Mouse (Mus musculus) hindbrain, embryonic 13.5 days (tissue): ENCODE measurements around the gene Art4. TPM values are rescaled to one million over a fixed set of nuclear protein-coding genes. Genes with fewer than 3 reads are reported as not detected.

ENCODE experiments used
- ATAC-seq: fragments of 200-750 bp; cut with Nextera tagmentation; 2 replicates; pipeline ENCODE4 v1.8.0; 2017; ENCODE audit warnings: moderate TSS enrichment; ENCODE audit not compliant: low FRiP score
- H3K27ac ChIP-seq: fragments of 300-500 bp; sonication (generic); 2 replicates; pipeline ENCODE4 v1.5.1; 2015; ENCODE audit warnings: inconsistent platforms, mild to moderate bottlenecking, moderate library complexity
- H3K27me3 ChIP-seq: fragments of 300-500 bp; sonication (generic); 2 replicates; pipeline ENCODE4 v1.6.1; 2015; ENCODE audit warnings: mild to moderate bottlenecking, inconsistent platforms
- H3K36me3 ChIP-seq: fragments of 300-500 bp; sonication (generic); 2 replicates; pipeline ENCODE4 v1.6.1; 2015; ENCODE audit warnings: mild to moderate bottlenecking, inconsistent platforms
- H3K4me1 ChIP-seq: fragments of 300-500 bp; sonication (generic); replicated peaks from 2 replicates; pipeline ENCODE4 v1.6.1; 2015; ENCODE audit warnings: inconsistent platforms
- H3K4me2 ChIP-seq: fragments of 300-500 bp; sonication (generic); 2 replicates; pipeline ENCODE4 v1.6.1; 2015; ENCODE audit warnings: inconsistent platforms, mild to moderate bottlenecking, moderate library complexity
- H3K4me3 ChIP-seq: fragments of 300-500 bp; sonication (generic); 2 replicates; pipeline ENCODE4 v1.5.1; 2015; ENCODE audit warnings: mild to moderate bottlenecking, inconsistent platforms
- H3K9ac ChIP-seq: fragments of 300-500 bp; sonication (generic); 2 replicates; pipeline ENCODE4 v1.6.1; 2015; ENCODE audit warnings: mild to moderate bottlenecking, inconsistent platforms
- H3K9me3 ChIP-seq: fragments of 300-500 bp; sonication (generic); 2 replicates; pipeline ENCODE4 v1.6.1; 2016; ENCODE audit warnings: inconsistent platforms
- WGBS: fragments of 180-500 bp; shearing (Covaris S2); methylation state at CpG from one replicate; pipeline ENCODE4 v1.1.7; 2015; 5-methylcytosine and 5-hydroxymethylcytosine counted together
- polyA plus RNA-seq: library from polyadenylated mRNA; unstranded; fragments of >200 nt; fragmentation: Nextera tagmentation; extraction: Ambion mirVana; gene quantifications from 2 replicates; pipeline ENCODE4 v1.2.1, GENCODE M21; 2015

The Art4 gene
- polyA plus RNA-seq, 1 experiment from 2014 or later: 0.13 TPM

GRCm38 (mm10) chr6:136817549-136817948 lies 40.0 kb downstream of the Art4 start:
- WGBS: 91% methylated on average over 3 of the region's 3 CpGs
- Histone ChIP-seq H3K27ac (no peak overlapping the region), H3K4me3 (no peak overlapping the region), H3K9me3 (no peaks in the 10 kb centered on the region), H3K36me3 (peaks cover 95% of the 10 kb centered on the region), H3K4me1 (no peaks in the 10 kb centered on the region), H3K4me2 (no peak overlapping the region), H3K27me3 (no peaks in the 10 kb centered on the region), H3K9ac (no peak overlapping the region)
- ATAC-seq: no peak

- 94% methylated on average over 21 of the region's 21 CpGs for WGBS
- H3K4me3 ChIP-seq: no peak overlapping the region
- H3K4me2 ChIP-seq: no peak overlapping the region
- H3K36me3 ChIP-seq: peaks cover 95% of the 10 kb centered on the region
- H3K27me3 ChIP-seq: no peaks in the 10 kb centered on the region
- no peaks in the 10 kb centered on the region for H3K9me3 ChIP-seq
- H3K9ac ChIP-seq: no peak overlapping the region
- H3K27ac ChIP-seq: no peak overlapping the region
- no peaks in the 10 kb centered on the region for H3K4me1 ChIP-seq
- no peak for ATAC-seq
These were observed 40.7 kb downstream of the Art4 start for GRCm38 (mm10) chr6:136816826-136817225.

- WGBS: 96% methylated on average over 7 of the region's 7 CpGs
- no peak for ATAC-seq
These were observed 42.2 kb downstream of the Art4 start for GRCm38 (mm10) chr6:136815381-136815780.

GRCm38 (mm10) chr6:136813117-136813516 lies 44.4 kb downstream of the Art4 start:
- no peak for ATAC-seq
- Histone ChIP-seq H3K27ac (no peak overlapping the region), H3K9ac (no peak overlapping the region), H3K9me3 (no peaks in the 10 kb centered on the region), H3K27me3 (no peaks in the 10 kb centered on the region), H3K4me2 (no peak overlapping the region), H3K4me1 (peaks cover 18% of the 10 kb centered on the region), H3K36me3 (peaks cover 60% of the 10 kb centered on the region), H3K4me3 (no peak overlapping the region)
- 49% methylated on average over 4 of the region's 4 CpGs for WGBS

More at GRCm38 (mm10) chr6:136815381-136815780, 42.2 kb downstream of the Art4 start:
- Histone ChIP-seq H3K9ac (no peak overlapping the region), H3K4me2 (no peak overlapping the region), H3K4me3 (no peak overlapping the region), H3K4me1 (no peaks in the 10 kb centered on the region), H3K27ac (no peak overlapping the region), H3K9me3 (no peaks in the 10 kb centered on the region), H3K36me3 (peaks cover 82% of the 10 kb centered on the region), H3K27me3 (no peaks in the 10 kb centered on the region)

GRCm38 (mm10) chr6:136811196-136811595 lies 46.3 kb downstream of the Art4 start:
- Histone ChIP-seq H3K4me1 (peaks cover 24% of the 10 kb centered on the region), H3K36me3 (peaks cover 42% of the 10 kb centered on the region), H3K4me3 (no peak overlapping the region), H3K9me3 (no peaks in the 10 kb centered on the region), H3K27ac (no peak overlapping the region), H3K27me3 (no peaks in the 10 kb centered on the region), H3K9ac (no peak overlapping the region), H3K4me2 (no peak overlapping the region)
- WGBS: 88% methylated on average over 10 of the region's 10 CpGs
- no peak for ATAC-seq

- no peaks in the 10 kb centered on the region for H3K9me3 ChIP-seq
- ATAC-seq: no peak
- H3K27ac ChIP-seq: no peak overlapping the region
- peak overlapping the region; percentile 78; the same call in 1 of the 2 replicates for H3K4me3 ChIP-seq
- H3K9ac ChIP-seq: no peak overlapping the region
- 80% methylated on average over 13 of the region's 13 CpGs for WGBS
- no peaks in the 10 kb centered on the region for H3K27me3 ChIP-seq
- H3K4me1 ChIP-seq: peaks cover 29% of the 10 kb centered on the region
- H3K36me3 ChIP-seq: peaks cover 28% of the 10 kb centered on the region
- H3K4me2 ChIP-seq: peak overlapping the region; percentile 99
These were observed 47.9 kb downstream of the Art4 start for GRCm38 (mm10) chr6:136809673-136810072.

- Histone ChIP-seq H3K4me2 (peak overlapping the region; percentile 99), H3K36me3 (peaks cover 22% of the 10 kb centered on the region), H3K9me3 (no peaks in the 10 kb centered on the region), H3K4me3 (peak overlapping the region; percentile 78), H3K9ac (peak overlapping the region; percentile 84), H3K4me1 (peaks cover 29% of the 10 kb centered on the region), H3K27ac (no peak overlapping the region), H3K27me3 (no peaks in the 10 kb centered on the region)
- no peak for ATAC-seq
- WGBS: 39% methylated on average over 14 of the region's 14 CpGs
These were observed 48.5 kb downstream of the Art4 start for GRCm38 (mm10) chr6:136809077-136809476.

- no peaks in the 10 kb centered on the region for H3K9me3 ChIP-seq
- peaks cover 29% of the 10 kb centered on the region for H3K4me1 ChIP-seq
- ATAC-seq: no peak; the same call in none of the 2 replicates
- H3K27ac ChIP-seq: peak overlapping the region; percentile 58; the same call in 1 of the 2 replicates
- no peaks in the 10 kb centered on the region for H3K27me3 ChIP-seq
- H3K36me3 ChIP-seq: peaks cover 18% of the 10 kb centered on the region
- WGBS: under 1% methylated on average over 28 of the region's 28 CpGs
- peak overlapping the region; percentile 78 for H3K4me3 ChIP-seq
- peak overlapping the region; percentile 84 for H3K9ac ChIP-seq
- H3K4me2 ChIP-seq: peak overlapping the region; percentile 99
These were observed 48.9 kb downstream of the Art4 start for GRCm38 (mm10) chr6:136808631-136809046.

- no peaks in the 10 kb centered on the region for H3K9me3 ChIP-seq
- H3K4me3 ChIP-seq: peak within 1 kb of the TSS; percentile 78
- H3K27me3 ChIP-seq: no peaks in the 10 kb centered on the region
- H3K27ac ChIP-seq: peak within 1 kb of the TSS; percentile 74
- peak; percentile 86 for ATAC-seq
- 1% methylated on average over 34 of the region's 34 CpGs for WGBS
- H3K4me2 ChIP-seq: peak within 1 kb of the TSS; percentile 99
- H3K4me1 ChIP-seq: peaks cover 35% of the 10 kb centered on the region
- peak within 1 kb of the TSS; percentile 84 for H3K9ac ChIP-seq
- peaks cover 13% of the 10 kb centered on the region for H3K36me3 ChIP-seq
These were observed 49.5 kb downstream of the Art4 start, which contains the start of gene H2afj for GRCm38 (mm10) chr6:136808014-136808417. H2afj (plus strand) TSS chr6:136808244.

- WGBS: 37% methylated on average over 18 of the region's 18 CpGs
- H3K4me1 ChIP-seq: peaks cover 38% of the 10 kb centered on the region
- peak overlapping the region; percentile 99 for H3K4me2 ChIP-seq
- H3K36me3 ChIP-seq: peaks cover 8% of the 10 kb centered on the region
- H3K4me3 ChIP-seq: peak overlapping the region; percentile 78
- no peaks in the 10 kb centered on the region for H3K27me3 ChIP-seq
- peak; percentile 6 for ATAC-seq
- peak overlapping the region; percentile 57 for H3K9ac ChIP-seq
- H3K27ac ChIP-seq: peak overlapping the region; percentile 74
- H3K9me3 ChIP-seq: no peaks in the 10 kb centered on the region
These were observed 50.0 kb downstream of the Art4 start for GRCm38 (mm10) chr6:136807395-136808013.

GRCm38 (mm10) chr6:136806819-136807218 lies 50.7 kb downstream of the Art4 start:
- Histone ChIP-seq H3K9me3 (no peaks in the 10 kb centered on the region), H3K27ac (no peak overlapping the region), H3K9ac (no peak overlapping the region), H3K4me2 (no peak overlapping the region), H3K36me3 (peaks cover 1% of the 10 kb centered on the region), H3K4me1 (peaks cover 38% of the 10 kb centered on the region), H3K4me3 (no peak overlapping the region), H3K27me3 (no peaks in the 10 kb centered on the region)
- 75% methylated on average over 5 of the region's 5 CpGs for WGBS
- ATAC-seq: no peak

- ATAC-seq: no peak
These were observed 52.1 kb downstream of the Art4 start for GRCm38 (mm10) chr6:136805409-136805775.

More at GRCm38 (mm10) chr6:136805409-136805775, 52.1 kb downstream of the Art4 start:
- 91% methylated on average over 1 of the region's 1 CpGs for WGBS
- Histone ChIP-seq H3K4me1 (peaks cover 38% of the 10 kb centered on the region), H3K4me3 (no peak overlapping the region), H3K9ac (no peak overlapping the region), H3K36me3 (no peaks in the 10 kb centered on the region), H3K4me2 (no peak overlapping the region), H3K27ac (no peak overlapping the region), H3K9me3 (no peaks in the 10 kb centered on the region), H3K27me3 (no peaks in the 10 kb centered on the region)
